Mouse (Mus musculus): Measurements from ENCODE around the gene Upp1. TPM values are rescaled to one million over a fixed set of nuclear protein-coding genes. Genes with fewer than 3 reads are reported as not detected.

The Upp1 gene
- total RNA-seq (2014; rRNA removed), result 3.9 and 5.9 TPM in 2 replicates
- polyA plus RNA-seq (2015; fragmentation: Nextera tagmentation; extraction: Ambion mirVana), result 2.5 and 3.6 TPM in 2 replicates

DNA sequence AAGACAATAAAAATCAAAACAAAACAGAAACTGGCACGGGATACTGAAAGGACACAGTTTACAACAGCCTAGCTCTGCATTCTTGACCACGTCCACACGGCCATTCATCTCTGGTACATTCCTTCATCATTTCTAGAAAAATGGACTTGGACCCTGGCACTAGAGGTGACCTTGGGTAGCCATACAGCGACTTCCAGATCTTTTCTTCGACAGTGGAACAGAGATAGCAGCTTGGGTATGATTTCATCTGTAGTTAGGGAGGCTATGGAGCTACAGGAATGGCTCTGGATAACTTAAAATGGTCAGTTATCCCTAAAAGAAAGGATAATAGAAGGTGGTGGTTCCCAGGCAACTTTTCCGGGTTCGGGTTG is at the start of gene Upp1:
Upp1 (plus strand) TSS at position 54 of the 371 bp plus-strand sequence.
- Histone ChIP-seq H3K4me2 (ENCODE audit: low read depth, low read length, poor library complexity, severe bottlenecking) (peak within 1 kb of the TSS; percentile 88), H3K27me3 (ENCODE audit: insufficient read depth, low read length) (peaks cover 25% of the 10 kb centered on the region), H3K9ac (replicated peaks; ENCODE audit: low read length, poor library complexity, severe bottlenecking) (0 out of 2 replicates have a peak within 1 kb of the TSS, but pooled peaks have one; percentile 34), H3K9me3 (ENCODE audit: low read length) (no peaks in the 10 kb centered on the region), H3K4me3 (ENCODE audit: low read depth, low read length) (peak within 1 kb of the TSS; percentile 41), H3K4me1 (ENCODE audit: insufficient read depth, low read length) (peaks cover 6% of the 10 kb centered on the region), H3K36me3 (ENCODE audit: insufficient read depth, low read length) (no peaks in the 10 kb centered on the region; the same call in 1 of the 2 replicates), H3K27ac (ENCODE audit: low read depth, low read length) (no peak within 1 kb of the TSS)
- TF ChIP-seq CTCF (IDR thresholded peaks at IDR 0.05), result no peak
- 2% methylated on average over 7 of the region's 7 CpGs for WGBS
- no peak for DNase-seq (ENCODE audit: low spot score)
- ATAC-seq (ENCODE audit: low FRiP score), result 0 out of 2 replicates have a peak, but pooled peaks have one; percentile 14

DNA sequence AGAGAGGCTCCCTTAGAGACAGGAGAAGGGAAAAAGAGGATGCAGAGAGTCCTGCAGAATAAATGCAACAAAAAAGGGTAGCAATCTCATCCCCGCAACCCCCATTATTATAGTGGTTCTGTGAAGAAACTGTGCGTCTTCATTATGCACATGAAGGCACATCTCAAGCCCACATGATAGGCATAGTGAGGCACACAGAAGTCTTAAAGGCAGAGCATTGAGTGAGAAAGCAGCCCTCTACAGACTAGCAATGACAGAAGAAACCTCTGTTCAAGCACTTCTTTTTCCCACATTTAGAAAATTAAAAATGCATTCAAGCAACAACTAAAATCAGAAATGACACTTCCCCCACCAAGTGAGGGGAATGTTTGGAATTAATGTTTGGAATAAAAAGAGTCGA is 41.5 kb upstream of the Upp1 start:
- Histone ChIP-seq H3K9ac (replicated peaks; ENCODE audit: low read length, poor library complexity, severe bottlenecking) (no peak overlapping the region), H3K36me3 (ENCODE audit: insufficient read depth, low read length) (no peaks in the 10 kb centered on the region), H3K4me3 (ENCODE audit: low read depth, low read length) (no peak overlapping the region), H3K27ac (ENCODE audit: low read depth, low read length) (no peak overlapping the region), H3K27me3 (ENCODE audit: insufficient read depth, low read length) (no peaks in the 10 kb centered on the region), H3K9me3 (ENCODE audit: low read length) (no peaks in the 10 kb centered on the region), H3K4me1 (ENCODE audit: insufficient read depth, low read length) (no peaks in the 10 kb centered on the region), H3K4me2 (ENCODE audit: low read depth, low read length, poor library complexity, severe bottlenecking) (no peak overlapping the region)
- no peak for TF ChIP-seq CTCF (IDR thresholded peaks at IDR 0.05)
- WGBS, result 81% methylated on average over 3 of the region's 3 CpGs
- ATAC-seq (ENCODE audit: low FRiP score) (no peak), DNase-seq (ENCODE audit: low spot score) (no peak)

DNA sequence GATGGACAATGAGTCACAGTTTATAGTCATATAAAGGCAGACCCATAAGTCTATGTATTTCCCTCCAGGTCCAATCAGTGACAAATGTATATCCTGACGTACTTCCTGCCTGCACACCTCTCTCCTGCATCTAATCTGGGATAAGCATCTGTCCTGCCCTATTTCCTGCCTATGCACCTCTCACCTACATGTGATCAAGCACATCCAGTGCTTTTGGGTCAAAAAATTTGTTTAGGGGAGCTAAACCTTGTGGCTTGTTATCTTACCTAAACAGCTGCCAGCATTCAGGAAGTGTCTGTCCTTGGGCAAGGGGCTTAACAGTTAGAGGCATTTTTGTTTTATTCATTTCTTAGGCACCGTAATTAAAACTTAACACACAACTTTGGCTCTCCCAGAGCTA is 4.7 kb upstream of the Upp1 start:
- Histone ChIP-seq H3K9me3 (ENCODE audit: low read length) (no peaks in the 10 kb centered on the region), H3K27me3 (ENCODE audit: insufficient read depth, low read length) (peaks cover 19% of the 10 kb centered on the region), H3K4me1 (ENCODE audit: insufficient read depth, low read length) (peaks cover 3% of the 10 kb centered on the region), H3K4me2 (ENCODE audit: low read depth, low read length, poor library complexity, severe bottlenecking) (no peak overlapping the region), H3K36me3 (ENCODE audit: insufficient read depth, low read length) (no peaks in the 10 kb centered on the region), H3K4me3 (ENCODE audit: low read depth, low read length) (no peak overlapping the region), H3K9ac (replicated peaks; ENCODE audit: low read length, poor library complexity, severe bottlenecking) (no peak overlapping the region), H3K27ac (ENCODE audit: low read depth, low read length) (no peak overlapping the region)
- DNase-seq (ENCODE audit: low spot score) (no peak), ATAC-seq (ENCODE audit: low FRiP score) (no peak)
- TF ChIP-seq CTCF (IDR thresholded peaks at IDR 0.05), result no peak
- 78% methylated on average over 2 of the region's 2 CpGs for WGBS

GRCm38 (mm10) chr11:9115367-9116120 is 2.4 kb upstream of the Upp1 start:
- ATAC-seq (ENCODE audit: low FRiP score) (no peak), DNase-seq (ENCODE audit: low spot score) (no peak)
- Histone ChIP-seq H3K27me3 (ENCODE audit: insufficient read depth, low read length) (peaks cover 25% of the 10 kb centered on the region), H3K9ac (replicated peaks; ENCODE audit: low read length, poor library complexity, severe bottlenecking) (no peak overlapping the region), H3K4me1 (ENCODE audit: insufficient read depth, low read length) (peaks cover 6% of the 10 kb centered on the region), H3K4me3 (ENCODE audit: low read depth, low read length) (no peak overlapping the region), H3K36me3 (ENCODE audit: insufficient read depth, low read length) (no peaks in the 10 kb centered on the region), H3K4me2 (ENCODE audit: low read depth, low read length, poor library complexity, severe bottlenecking) (no peak overlapping the region), H3K9me3 (ENCODE audit: low read length) (no peaks in the 10 kb centered on the region), H3K27ac (ENCODE audit: low read depth, low read length) (no peak overlapping the region)
- TF ChIP-seq CTCF (IDR thresholded peaks at IDR 0.05), result no peak
- WGBS, result 26% methylated on average over 9 of the region's 9 CpGs

DNA sequence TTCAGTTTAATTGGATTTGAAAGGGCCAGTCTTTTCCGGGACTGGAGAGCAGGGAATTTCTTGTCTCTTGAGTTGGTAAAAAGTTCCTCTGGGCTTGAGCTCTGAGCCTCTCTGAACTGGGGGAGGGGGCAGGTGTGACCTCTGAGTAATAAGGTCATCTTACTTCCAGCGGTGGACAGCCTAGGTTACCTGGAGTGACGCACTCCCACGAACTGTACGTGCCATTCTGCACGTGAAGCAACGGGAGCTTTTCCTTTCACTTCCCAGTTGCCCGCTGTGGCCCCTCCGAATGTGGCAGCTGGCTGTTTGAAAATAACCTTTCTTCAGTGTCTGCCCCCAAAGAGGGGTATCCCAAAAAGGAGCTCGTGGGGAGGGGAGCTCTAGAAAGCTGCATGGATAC is 1.8 kb upstream of the Upp1 start:
- DNase-seq (ENCODE audit: low spot score), result no peak
- peak overlapping the region; percentile 29 for H3K4me2 ChIP-seq (ENCODE audit: low read depth, low read length, poor library complexity, severe bottlenecking)
- TF ChIP-seq CTCF (IDR thresholded peaks at IDR 0.05), result no peak
- H3K9me3 ChIP-seq (ENCODE audit: low read length), result no peaks in the 10 kb centered on the region
- H3K9ac ChIP-seq (replicated peaks; ENCODE audit: low read length, poor library complexity, severe bottlenecking), result no peak overlapping the region
- no peak overlapping the region for H3K27ac ChIP-seq (ENCODE audit: low read depth, low read length)
- no peak overlapping the region for H3K4me3 ChIP-seq (ENCODE audit: low read depth, low read length)
- ATAC-seq (ENCODE audit: low FRiP score), result no peak
- peaks cover 6% of the 10 kb centered on the region for H3K4me1 ChIP-seq (ENCODE audit: insufficient read depth, low read length)
- H3K36me3 ChIP-seq (ENCODE audit: insufficient read depth, low read length), result no peaks in the 10 kb centered on the region
- 4% methylated on average over 10 of the region's 10 CpGs for WGBS
- H3K27me3 ChIP-seq (ENCODE audit: insufficient read depth, low read length), result peaks cover 25% of the 10 kb centered on the region

DNA sequence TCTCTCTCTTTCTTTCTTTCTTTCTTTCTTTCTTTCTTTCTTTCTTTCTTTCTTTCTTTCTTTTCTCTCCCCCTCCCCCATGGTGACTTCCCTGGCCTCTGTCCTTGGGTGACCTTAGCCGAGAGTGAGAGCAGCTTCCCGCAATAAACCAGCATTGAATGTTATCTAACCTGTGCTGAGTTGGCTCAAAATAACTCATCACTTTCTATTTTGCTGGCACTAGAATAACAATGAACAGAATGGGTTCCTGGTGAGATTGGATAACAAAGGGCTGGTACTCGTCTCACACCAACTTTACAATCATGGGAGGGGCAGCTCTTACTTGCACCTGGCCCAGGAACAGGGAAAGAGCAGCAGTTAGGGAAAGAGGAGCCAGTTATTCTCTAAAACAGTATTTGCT is 987 bp upstream of the Upp1 start:
- Histone ChIP-seq H3K36me3 (ENCODE audit: insufficient read depth, low read length) (no peaks in the 10 kb centered on the region), H3K9ac (replicated peaks; ENCODE audit: low read length, poor library complexity, severe bottlenecking) (no peak overlapping the region), H3K4me3 (ENCODE audit: low read depth, low read length) (no peak overlapping the region), H3K4me1 (ENCODE audit: insufficient read depth, low read length) (peaks cover 6% of the 10 kb centered on the region), H3K27me3 (ENCODE audit: insufficient read depth, low read length) (peaks cover 25% of the 10 kb centered on the region), H3K27ac (ENCODE audit: low read depth, low read length) (no peak overlapping the region), H3K9me3 (ENCODE audit: low read length) (no peaks in the 10 kb centered on the region), H3K4me2 (ENCODE audit: low read depth, low read length, poor library complexity, severe bottlenecking) (no peak overlapping the region)
- no peak for ATAC-seq (ENCODE audit: low FRiP score)
- WGBS, result 13% methylated on average over 3 of the region's 3 CpGs
- DNase-seq (ENCODE audit: low spot score), result no peak
- no peak for TF ChIP-seq CTCF (IDR thresholded peaks at IDR 0.05)

All from midbrain, postnatal 0 days (tissue).